Mouse (Mus musculus): ENCODE measurements around the gene Tmem51.
"Not testable (repeated sequence)": the region's sequence is repeated elsewhere in the genome, so short reads cannot be mapped to it uniquely, and the experiment has no call there.

The Tmem51 gene

GRCm38 (mm10) chr4:142060455-142061378, 23.4 kb downstream of the Tmem51 start:
- DNase-seq (ENCODE audit: low spot score in 2 of 2) = no peak

DNA sequence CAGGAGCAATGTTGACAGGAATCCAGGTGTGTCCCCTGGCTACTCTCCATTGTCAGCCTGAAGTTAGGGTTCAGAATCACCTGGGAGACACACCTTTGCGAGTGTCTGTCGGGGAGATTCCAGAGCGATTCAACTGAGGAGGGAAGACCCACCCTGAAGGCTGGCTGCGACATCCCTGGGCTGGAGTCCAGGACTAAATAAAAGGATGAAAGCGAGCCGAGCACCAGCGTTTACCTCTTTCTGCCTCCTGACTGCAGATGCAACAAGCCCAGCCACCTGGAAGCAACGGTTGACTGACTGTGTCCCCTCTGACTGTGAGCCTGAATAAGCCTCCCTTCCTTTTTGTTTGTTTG, 24.3 kb downstream of the Tmem51 start:
- no peak for DNase-seq (ENCODE audit: low spot score in 2 of 2)

- no peak for DNase-seq (ENCODE audit: low spot score in 2 of 2)
Observed at GRCm38 (mm10) chr4:142059113-142059840, 24.8 kb downstream of the Tmem51 start.

DNA sequence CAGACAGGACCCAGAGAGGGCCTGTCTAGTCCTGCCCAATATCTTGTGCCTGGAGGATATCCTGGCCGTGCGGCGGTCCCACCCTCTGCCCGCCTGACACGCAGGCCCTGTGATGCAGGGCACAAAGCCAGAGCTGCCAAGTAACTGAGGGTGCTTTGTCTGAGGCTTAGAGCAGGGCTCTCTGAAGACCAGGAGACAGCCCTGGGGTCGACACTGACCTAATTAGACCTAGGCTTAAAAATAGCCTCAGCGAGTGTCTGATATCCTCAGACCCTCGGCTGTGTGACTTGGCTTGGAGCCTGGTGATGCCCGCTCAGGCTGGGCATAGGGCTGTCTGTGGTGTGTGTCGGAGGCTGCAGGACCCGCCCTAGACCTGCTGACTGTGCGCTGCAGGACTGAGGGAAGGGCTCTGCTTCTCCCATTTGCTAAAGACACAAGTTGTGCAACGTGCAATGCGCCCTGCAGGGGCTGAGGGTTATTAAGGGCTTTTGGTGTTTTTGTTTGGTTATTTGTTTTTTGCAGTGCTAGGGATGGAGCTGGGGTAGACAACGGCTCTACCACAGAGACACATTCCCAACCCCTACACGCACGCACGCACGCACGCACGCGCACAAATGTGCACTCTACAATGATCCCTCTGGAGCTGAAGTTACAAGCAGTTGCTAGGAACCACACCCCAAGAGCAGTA, 26.4 kb downstream of the Tmem51 start:
- DNase-seq (ENCODE audit: low spot score in 2 of 2) = no peak

- DNase-seq (ENCODE audit: low spot score in 2 of 2) = no peak
Observed at GRCm38 (mm10) chr4:142055600-142055999, 28.5 kb downstream of the Tmem51 start.

- DNase-seq (ENCODE audit: low spot score in 2 of 2) = no peak
Observed at GRCm38 (mm10) chr4:142054580-142054979, 29.5 kb downstream of the Tmem51 start.

DNA sequence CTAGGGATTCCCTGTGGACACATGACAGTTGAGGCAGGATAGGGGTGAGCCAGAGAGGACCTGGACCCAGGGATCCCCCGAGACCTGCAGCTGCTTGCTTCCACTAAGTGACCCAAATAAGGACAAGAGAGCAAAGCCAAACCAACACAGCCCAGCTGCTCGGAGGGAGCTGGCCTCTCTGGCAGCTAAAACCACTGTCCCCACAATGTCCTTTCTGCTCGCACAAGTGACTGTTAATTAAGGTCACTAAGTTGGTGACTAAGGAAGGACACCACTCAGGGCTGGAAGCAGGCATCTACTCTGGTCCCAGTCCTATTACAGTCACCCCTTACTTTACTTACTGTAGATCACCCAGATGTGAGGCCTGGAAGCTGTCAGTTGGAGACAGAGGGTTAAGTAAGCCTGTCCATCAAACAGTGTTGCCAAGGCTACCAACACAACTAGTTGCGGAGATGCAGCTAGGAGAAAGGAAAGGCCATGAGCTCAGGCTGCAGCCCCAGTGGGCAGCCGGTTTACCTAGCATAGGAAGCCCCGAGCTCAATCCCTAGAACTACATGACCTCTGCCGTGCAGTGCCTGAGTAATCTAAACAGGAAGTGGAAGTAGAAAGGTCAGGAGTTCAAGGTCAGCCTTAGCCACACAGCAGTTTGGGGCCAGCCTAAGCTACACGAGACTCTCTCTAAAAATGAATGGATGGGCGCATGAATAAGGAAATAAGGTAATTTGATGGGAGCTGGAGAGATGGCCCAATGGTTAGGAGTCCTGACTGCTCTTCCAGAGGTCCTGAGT, 30.2 kb downstream of the Tmem51 start:
- no peak for DNase-seq (ENCODE audit: low spot score in 2 of 2)

- DNase-seq (ENCODE audit: low spot score in 2 of 2) = no peak
Observed at GRCm38 (mm10) chr4:142053261-142053660, 30.8 kb downstream of the Tmem51 start.

GRCm38 (mm10) chr4:142052391-142053132, 31.5 kb downstream of the Tmem51 start:
- DNase-seq (ENCODE audit: low spot score in 2 of 2) = no peak

- DNase-seq (ENCODE audit: low spot score in 2 of 2) = not testable (repeated sequence)
Observed at GRCm38 (mm10) chr4:142051883-142052282, 32.2 kb downstream of the Tmem51 start.

- no peak for DNase-seq (ENCODE audit: low spot score in 2 of 2)
Observed at GRCm38 (mm10) chr4:142049963-142050362, 34.1 kb downstream of the Tmem51 start.

DNA sequence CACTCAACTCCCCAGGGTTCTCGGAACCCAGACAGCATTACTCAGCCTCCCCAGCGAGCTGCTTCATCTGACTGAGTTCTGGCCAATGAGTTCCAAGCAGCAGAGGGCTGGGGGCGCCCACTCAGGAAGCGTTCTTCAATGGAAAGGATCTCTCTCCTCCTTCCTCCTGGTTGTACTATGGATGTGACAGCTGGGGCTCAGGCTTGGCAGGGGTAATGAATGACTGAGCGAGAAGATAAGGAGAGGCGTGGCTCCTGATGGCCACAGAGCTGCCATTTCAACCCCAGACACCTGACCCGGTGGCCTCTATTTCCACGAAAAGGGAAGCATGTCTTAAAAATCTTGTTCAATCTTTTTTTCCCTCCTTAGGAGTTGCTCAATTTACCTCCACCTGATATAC, 35.7 kb downstream of the Tmem51 start:
- no peak for DNase-seq (ENCODE audit: low spot score in 2 of 2)

DNA sequence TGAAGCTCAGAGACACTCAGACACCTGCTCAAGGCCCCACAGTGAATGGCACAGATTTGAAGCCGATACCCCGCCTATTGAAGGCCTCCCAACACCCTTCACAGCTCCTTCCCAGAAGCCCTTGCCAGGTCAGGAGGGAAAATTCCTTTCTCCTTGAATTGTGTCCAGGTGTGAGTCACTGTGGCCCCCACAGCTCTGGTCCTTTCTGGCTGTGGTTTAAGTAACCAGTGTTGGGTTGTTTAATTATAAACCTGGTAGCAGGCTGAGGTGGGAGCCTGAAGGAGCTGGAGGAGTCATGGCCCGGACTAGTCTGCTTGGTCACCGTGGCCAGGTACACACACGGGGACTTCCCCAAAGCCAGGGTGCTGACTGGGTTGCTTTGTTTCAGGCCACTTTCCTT, 37.1 kb downstream of the Tmem51 start:
- DNase-seq (ENCODE audit: low spot score in 2 of 2) = no peak

GRCm38 (mm10) chr4:142046496-142046895, 37.6 kb downstream of the Tmem51 start:
- DNase-seq (ENCODE audit: low spot score in 2 of 2) = no peak

DNA sequence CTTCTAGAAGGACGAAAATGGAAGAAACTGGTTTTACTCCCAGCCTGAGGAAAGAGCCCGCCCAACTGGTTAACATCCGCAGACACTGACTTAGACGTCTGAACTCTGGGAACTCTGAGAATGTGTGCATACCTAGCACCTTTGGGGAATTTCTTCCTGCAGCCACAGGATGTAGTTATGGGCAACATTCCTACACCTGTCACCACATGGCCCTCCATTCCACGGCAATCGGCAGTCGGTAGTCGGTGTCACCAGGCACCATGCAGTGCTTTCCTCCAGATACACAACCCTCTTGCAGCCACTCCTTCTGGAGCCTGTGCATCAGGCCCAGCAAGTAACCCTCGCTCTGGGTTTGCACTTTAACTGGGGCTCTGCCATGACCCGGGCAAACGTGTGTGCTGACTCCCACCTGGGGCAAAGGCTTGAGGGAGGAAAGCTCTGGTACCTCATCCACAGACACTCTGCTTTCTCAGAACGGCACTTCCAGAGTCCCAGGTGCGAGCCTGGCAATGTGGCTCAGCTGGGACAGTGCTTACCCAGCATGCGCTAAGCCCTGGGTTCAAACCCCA, 38.4 kb downstream of the Tmem51 start:
- no peak for DNase-seq (ENCODE audit: low spot score in 2 of 2)

DNA sequence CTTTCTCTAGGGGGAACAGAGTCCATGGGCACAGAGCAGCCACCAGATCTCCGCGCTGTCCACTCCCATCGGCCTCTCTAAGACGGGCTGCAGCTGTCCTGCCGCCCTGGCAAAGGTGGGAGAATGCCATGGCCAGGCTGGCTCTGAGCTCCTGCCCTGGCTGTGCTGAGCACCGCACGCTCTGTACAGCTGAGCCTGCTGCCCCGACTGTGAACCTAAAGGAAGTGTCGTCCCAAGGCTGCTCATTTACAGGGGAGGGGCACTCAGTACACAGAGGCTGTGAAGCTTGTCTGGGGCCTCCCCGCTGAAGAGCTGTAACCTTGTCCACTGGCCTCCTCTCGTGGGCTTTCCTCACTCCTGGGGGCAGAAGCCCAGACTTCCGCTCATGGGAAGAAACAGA, 39.7 kb downstream of the Tmem51 start:
- no peak for DNase-seq (ENCODE audit: low spot score in 2 of 2)

DNA sequence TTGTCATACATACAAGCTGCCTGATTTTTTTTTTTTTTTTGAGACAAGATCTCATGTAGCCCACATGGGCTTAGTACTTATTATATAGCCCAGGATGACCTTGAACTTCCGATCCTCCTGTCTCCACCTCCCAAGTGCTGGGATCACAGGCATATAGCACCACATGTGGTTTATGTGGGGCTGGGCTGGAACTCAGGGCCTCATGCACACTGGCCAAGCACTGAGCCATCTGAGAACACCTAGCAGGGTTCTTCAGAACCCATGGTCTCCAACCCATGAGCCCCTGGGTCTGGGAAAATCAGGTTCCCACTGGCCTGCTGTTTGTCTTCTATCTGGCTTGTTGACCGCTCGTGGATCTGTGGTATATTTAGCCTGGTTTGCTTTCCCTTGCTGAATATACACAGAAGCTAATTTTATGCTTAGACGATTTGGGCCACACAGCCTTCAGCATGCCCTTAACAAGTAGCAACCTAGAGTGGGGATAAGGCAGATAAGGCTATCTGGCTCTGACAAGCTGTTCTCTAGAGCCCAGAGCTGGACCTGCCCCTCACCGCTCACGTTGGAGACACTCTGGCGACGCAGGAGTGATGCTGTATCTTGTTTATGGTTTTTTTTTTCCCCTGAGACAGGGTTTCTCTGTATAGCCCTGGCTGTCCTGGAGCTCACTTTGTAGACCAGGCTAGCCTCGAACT, 44.3 kb downstream of the Tmem51 start:
- DNase-seq (ENCODE audit: low spot score in 2 of 2) = no peak

- DNase-seq (ENCODE audit: low spot score in 2 of 2) = no peak
Observed at GRCm38 (mm10) chr4:142037897-142038296, 46.2 kb downstream of the Tmem51 start.

- no peak for DNase-seq (ENCODE audit: low spot score in 2 of 2)
Observed at GRCm38 (mm10) chr4:142028533-142028932, 55.6 kb downstream of the Tmem51 start.

DNA sequence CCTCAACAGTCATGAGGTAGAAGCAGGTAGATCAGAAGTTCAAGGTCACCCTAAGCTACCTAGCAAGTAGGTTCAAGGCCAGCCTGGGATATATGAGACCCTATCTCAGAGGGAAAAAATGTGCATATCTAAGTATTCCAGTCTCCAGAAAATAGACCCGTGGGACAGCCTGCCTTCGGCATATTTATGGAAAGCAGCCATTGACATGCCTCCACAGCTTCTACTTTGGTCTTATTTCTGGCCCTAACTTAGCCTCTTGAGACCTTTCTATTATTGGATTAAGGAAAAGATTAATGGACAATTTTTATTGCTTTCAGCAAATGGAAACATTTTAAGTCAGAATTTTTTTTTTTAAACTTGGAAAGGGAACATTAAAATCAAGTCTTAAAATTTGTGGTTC, 57.1 kb downstream of the Tmem51 start:
- no peak for DNase-seq (ENCODE audit: low spot score in 2 of 2)
